Mouse (Mus musculus): ENCODE measurements around the gene Xxylt1. TPM values are rescaled to one million over a fixed set of nuclear protein-coding genes. Genes with fewer than 3 reads are reported as not detected.
"Not testable (repeated sequence)": the region's sequence is repeated elsewhere in the genome, so short reads cannot be mapped to it uniquely, and the experiment has no call there.

Gene Xxylt1
- total RNA-seq, 2 experiments from 2014 or later = 21.2 to 22.7 TPM

- no peak for DNase-seq (ENCODE audit: low spot score in 2 of 2)
- intact Hi-C loops (cut with DNase I) = no loop called here
Measured at GRCm38 (mm10) chr16:31035235-31035634, 46.0 kb downstream of the Xxylt1 start.

- intact Hi-C loops (cut with DNase I) = no loop called here
- no peak for DNase-seq (ENCODE audit: low spot score in 2 of 2)
Measured at GRCm38 (mm10) chr16:31034051-31034450, 47.2 kb downstream of the Xxylt1 start.

DNA sequence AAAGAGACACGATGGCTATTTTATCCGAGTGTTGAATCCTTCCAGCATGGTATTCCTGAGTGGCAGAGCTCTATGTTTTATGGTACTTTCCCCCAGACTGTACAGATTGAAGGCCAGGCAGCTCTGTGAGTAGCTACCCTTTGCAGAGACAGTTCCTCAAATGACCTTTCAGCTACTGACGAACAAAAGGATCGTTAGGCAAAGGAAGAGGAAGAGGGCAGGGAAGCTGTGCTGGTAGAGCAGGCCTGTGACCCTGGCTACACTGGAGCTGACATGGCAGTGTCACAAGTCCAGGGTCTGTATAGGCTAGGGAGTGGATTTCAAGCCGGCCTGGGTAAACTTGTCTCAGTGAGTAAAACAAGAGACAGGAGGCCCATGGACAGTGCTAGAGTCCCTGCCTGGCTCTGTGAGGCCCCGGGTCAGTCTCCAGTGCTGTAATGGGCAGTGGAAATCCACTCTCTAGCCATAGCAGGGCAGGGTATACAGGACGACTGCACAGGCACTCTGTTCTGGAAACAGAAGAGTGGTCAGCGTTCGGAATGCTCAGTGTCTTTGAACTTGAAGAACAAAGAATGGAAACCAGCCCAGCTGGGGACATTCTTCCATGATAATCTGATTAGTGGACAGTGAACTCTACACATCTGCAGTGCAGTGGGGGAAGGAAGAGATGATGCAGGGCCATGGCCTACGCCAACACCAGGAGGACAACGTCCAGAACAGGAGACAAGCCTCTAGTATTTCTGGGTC lies 51.3 kb downstream of the Xxylt1 start:
- intact Hi-C loops (cut with DNase I) = no loop called here
- no peak for DNase-seq (ENCODE audit: low spot score in 2 of 2)

DNA sequence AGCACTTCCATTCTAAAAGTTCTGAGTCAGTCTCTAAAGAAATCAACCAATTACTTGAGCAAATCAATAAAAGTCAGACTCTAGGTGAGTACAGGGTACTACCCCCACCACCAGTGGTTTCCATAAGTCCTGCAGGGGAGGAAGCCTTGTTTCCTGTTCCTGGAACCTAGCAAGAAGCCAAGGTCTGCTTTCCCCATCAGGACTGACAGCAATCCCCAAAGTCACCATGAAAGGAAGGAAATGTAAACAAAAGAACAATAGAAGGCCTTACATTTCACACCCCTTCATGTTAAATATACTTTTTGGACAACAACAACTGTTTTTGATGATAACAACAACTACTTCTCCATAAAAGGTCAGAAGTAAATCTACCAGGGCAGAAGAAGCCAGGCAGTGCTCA lies 53.6 kb downstream of the Xxylt1 start:
- intact Hi-C loops (cut with DNase I) = no loop called here
- no peak for DNase-seq (ENCODE audit: low spot score in 2 of 2)

DNA sequence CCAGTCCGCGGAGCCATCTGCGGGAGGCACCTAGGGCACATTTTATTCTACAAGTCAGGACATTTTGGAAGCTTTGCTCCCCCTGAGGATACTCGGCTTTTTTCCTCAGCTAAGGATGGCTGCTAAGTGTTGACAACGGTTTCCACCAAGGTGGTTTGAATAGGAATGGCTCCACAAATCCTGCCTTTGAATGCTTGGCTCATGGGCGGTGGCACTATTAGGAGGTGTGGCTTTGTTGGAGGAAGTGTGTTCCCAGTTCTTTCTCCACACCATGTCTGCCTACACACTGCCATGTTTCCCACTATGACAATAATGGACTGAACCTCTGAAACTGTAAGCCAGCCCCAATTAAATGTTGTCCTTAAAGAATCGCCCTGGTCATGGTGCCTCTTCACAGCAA lies 55.7 kb downstream of the Xxylt1 start:
- intact Hi-C loops (cut with DNase I) = no loop called here

GRCm38 (mm10) chr16:31024997-31025396 lies 56.2 kb downstream of the Xxylt1 start:
- intact Hi-C loops (cut with DNase I) = no loop called here

More for the DNA sequence above, 55.7 kb downstream of the Xxylt1 start:
- no peak for DNase-seq (ENCODE audit: low spot score in 2 of 2)

DNA sequence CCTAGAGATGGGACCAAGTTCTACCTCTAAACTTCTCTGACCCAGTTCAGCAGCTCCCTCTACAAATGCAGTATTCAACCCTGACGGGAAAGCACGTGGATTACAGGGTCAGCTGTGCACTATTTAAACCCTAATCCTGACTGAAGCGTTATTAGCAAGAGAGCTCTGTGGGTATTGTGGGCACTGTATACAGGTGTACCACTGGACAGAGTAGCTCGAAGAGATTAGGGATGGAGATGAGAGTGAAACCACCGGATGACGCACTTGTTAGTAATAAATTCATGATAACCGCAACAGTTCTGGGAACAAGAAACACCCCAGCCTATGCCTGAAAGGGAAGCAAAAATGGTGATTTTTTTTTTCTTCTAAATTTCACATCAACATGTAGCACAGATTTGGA lies 57.0 kb downstream of the Xxylt1 start:
- DNase-seq (ENCODE audit: low spot score in 2 of 2) = no peak
- intact Hi-C loops (cut with DNase I) = no loop called here

More at GRCm38 (mm10) chr16:31024997-31025396, 56.2 kb downstream of the Xxylt1 start:
- DNase-seq (ENCODE audit: low spot score in 2 of 2) = no peak

DNA sequence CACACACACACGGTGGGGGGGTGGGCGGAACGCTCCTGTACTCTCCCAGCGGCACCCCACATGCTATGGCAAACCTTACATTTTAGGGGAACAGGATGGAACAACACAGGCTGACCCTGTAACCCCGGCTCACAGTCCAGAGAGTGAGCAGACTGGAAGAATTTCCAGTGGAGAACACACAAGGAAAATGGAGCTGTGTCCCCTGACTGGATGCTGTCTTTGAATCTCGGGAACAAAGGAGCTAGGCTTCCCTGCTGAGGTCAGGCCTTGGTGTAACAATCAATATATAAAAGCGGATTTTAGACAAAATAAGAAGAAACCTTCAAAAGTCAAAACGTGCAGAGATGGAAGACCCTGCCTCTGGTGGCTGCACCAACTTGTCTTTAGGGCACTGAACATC lies 57.4 kb downstream of the Xxylt1 start:
- no peak for DNase-seq (ENCODE audit: low spot score in 2 of 2)
- intact Hi-C loops (cut with DNase I) = no loop called here

- intact Hi-C loops (cut with DNase I) = no loop called here
- DNase-seq (ENCODE audit: low spot score in 2 of 2) = no peak
Measured at GRCm38 (mm10) chr16:31022287-31022686, 58.9 kb downstream of the Xxylt1 start.

DNA sequence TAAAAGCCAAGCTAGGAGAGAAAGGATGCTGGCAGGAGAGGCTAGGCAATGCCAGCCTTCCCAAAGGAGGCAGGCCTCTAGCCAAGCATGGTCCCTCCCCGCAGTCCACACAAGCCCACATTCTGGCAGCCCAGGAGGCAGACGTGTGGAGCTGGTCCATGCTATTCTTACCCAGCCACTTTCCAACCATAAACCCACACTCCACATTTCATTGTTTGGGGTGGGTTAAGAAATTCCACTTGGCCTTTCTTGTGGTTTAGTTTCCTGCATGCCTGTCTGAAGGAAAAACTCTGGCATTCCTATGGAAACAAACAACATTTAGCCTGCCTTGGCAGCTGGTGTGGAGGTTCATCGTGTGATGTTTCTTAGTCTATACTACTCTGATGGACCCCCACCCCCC lies 61.7 kb downstream of the Xxylt1 start:
- peak in 1 of 2 experiments; percentile 67 for DNase-seq (ENCODE audit: low spot score in 2 of 2)
- intact Hi-C loops (cut with DNase I) = no loop called here

DNA sequence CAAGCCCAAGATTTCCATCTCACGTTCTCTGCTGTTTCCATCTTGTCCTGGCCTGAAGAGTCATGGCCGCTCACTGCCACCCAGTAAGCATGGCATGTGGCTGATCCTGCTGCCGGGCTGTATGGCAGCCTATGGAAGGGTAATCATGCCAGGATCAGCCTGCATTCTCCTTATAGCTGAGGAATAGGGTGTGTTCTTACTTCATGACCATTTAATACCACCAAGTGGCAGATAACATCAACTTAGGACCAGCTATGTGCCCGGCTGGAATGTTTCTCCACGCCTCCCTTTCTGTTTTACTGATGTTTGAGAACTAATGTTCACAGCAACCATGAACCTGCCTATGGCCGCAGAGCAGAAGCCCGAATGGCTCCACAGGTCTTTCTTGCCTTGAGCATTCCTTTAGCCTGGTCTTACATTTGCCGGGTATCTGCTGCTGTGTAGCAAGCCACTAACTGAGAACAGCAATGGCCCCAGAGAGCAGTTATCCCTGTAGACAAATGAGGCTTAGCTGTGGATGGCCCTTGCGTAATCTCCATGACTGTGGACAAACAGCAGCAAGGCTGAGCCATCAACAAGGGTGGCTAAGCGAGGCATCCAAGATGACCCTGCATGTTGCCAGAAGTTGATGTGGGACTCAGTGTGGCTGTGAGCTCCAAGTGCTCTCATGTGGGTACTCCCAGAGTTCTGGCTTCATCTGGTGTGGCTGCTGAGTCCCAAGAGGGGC lies 63.4 kb downstream of the Xxylt1 start:
- DNase-seq (ENCODE audit: low spot score in 2 of 2) = no peak
- intact Hi-C loops (cut with DNase I) = no loop called here

- intact Hi-C loops (cut with DNase I) = no loop called here
- no peak for DNase-seq (ENCODE audit: low spot score in 2 of 2)
Measured at GRCm38 (mm10) chr16:31016669-31017068, 64.6 kb downstream of the Xxylt1 start.

DNA sequence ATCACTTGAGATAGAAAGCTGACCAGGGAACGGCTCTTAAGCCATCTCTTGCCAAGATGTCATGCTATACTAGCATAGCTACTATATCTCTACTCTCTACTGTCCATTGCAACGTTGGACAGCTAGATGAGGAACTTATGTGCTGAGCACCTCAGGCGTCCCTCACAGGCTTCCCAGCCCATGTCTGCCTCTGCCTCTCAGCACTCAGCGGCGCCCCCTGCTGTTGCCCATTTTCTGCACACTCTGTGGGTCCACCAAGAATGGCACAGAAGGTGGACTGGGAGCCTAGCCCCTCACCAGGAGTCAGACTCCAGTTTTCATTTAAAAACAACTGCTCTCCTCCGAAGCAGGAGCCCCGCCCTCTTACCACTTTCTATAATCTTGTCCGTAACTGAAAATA lies 65.1 kb downstream of the Xxylt1 start:
- intact Hi-C loops (cut with DNase I) = no loop called here
- no peak for DNase-seq (ENCODE audit: low spot score in 2 of 2)

- intact Hi-C loops (cut with DNase I) = no loop called here
- DNase-seq (ENCODE audit: low spot score in 2 of 2) = no peak
Measured at GRCm38 (mm10) chr16:31015271-31015670, 66.0 kb downstream of the Xxylt1 start.

DNA sequence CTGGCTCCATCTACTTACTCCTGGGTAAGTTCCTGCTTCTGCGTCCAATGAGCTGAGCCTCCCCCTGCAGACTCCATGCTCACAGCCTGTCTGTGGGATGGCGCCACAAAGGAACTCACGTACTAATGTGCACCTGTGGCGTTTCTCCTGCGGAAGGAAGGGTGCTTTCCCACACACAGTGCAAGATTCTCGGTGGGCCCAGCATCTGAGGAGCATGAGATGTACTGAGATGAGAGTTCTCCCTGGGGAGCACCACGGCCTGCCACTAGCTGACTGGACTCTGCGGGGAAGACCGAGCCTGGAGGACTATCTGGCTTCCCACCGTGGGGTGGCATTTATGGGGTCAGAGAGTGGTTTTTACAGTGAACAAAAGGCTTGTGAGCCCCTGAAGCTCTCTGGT lies 69.0 kb downstream of the Xxylt1 start:
- intact Hi-C loops (cut with DNase I) = no loop called here
- DNase-seq (ENCODE audit: low spot score in 2 of 2) = no peak

GRCm38 (mm10) chr16:31010443-31010842 lies 70.8 kb downstream of the Xxylt1 start:
- DNase-seq (ENCODE audit: low spot score in 2 of 2) = no peak
- intact Hi-C loops (cut with DNase I) = no loop called here

DNA sequence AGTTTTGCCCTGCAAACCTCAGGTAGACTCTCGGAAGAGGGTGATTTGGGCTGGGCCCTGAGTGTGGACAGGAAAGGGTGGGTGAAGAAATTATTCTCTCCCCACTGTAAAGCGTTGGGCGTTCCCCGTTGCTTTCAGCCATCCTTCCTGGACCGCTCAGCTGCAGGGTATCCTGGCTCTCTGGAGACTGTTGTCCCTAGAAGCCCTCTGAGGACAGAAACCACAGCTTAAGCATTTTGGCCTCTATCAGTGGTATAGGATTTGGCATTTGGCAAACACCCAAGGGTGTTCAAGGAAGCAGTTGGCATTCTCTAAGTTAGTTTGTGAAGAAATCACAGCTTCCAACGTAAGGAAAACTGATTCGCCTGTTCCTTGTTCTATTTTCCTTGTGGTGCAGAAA lies 72.9 kb downstream of the Xxylt1 start:
- no peak for DNase-seq (ENCODE audit: low spot score in 2 of 2)
- intact Hi-C loops (cut with DNase I) = no loop called here

GRCm38 (mm10) chr16:31007582-31007981 lies 73.7 kb downstream of the Xxylt1 start:
- no peak for DNase-seq (ENCODE audit: low spot score in 2 of 2)
- intact Hi-C loops (cut with DNase I) = no loop called here

DNA sequence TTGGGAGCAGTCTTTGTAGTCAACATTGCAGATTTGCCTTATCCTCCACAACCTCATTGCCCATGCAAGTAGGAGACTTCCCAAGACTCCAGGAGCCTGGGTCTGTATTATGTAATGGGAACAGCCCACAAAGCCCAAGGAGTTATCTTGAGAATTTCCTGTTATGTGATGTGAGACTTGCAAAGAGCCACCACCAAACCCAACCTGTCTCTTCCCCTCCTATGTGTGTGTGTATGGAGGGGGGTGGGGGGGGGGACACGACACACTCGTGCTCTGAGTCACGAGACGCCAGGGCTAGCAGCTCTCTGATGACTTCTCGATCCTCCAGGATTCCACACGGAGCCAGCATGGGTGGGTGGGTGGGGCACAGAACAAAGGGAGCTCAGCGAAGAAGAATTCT lies 75.5 kb downstream of the Xxylt1 start:
- intact Hi-C loops (cut with DNase I) = no loop called here
- DNase-seq (ENCODE audit: low spot score in 2 of 2) = no peak

DNA sequence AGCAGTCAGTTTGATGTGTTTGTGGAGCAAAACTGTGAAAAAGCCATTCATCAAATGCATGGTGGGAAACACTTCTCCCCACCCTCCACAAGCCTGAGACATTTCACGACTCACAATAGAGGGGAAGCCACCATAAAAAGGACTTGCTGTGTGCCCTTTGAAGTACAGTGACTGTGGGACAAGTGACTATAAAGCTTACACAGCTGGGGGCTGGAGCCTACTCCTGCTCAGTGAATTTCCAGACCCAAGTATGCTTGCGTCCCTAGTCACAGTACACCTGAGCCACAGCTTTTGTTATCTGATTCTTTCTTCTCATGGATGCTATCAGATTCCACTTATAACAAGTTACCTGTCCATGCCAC lies 76.9 kb downstream of the Xxylt1 start:
- DNase-seq (ENCODE audit: low spot score in 2 of 2) = no peak
- intact Hi-C loops (cut with DNase I) = no loop called here

GRCm38 (mm10) chr16:31003592-31004320 lies 77.5 kb downstream of the Xxylt1 start:
- DNase-seq (ENCODE audit: low spot score in 2 of 2); intact Hi-C loops (cut with DNase I): not testable (repeated sequence)
